Mouse (Mus musculus) T-cell, adult 2 months (primary cell): ENCODE measurements around the gene 2200002D01Rik.
A peak's percentile ranks its signal among the peaks of the same experiment; 100 is the strongest.

Experiments
- DNase-seq: peaks from one replicate; pipeline ENCODE4 v3.0.0; 2022; ENCODE audit warnings: low spot score

The 2200002D01Rik gene

GRCm38 (mm10) chr7:29279261-29279660 lies 31.0 kb upstream of the 2200002D01Rik start:
- DNase-seq: no peak

- no peak for DNase-seq
Measured at GRCm38 (mm10) chr7:29277510-29277909, 29.2 kb upstream of the 2200002D01Rik start.

GRCm38 (mm10) chr7:29276715-29277114 lies 28.4 kb upstream of the 2200002D01Rik start:
- DNase-seq: no peak

- DNase-seq: no peak
Measured at GRCm38 (mm10) chr7:29271687-29272465, 23.6 kb upstream of the 2200002D01Rik start.

GRCm38 (mm10) chr7:29270445-29270844 lies 22.2 kb upstream of the 2200002D01Rik start:
- no peak for DNase-seq

- DNase-seq: no peak
Measured at GRCm38 (mm10) chr7:29266931-29267330, 18.7 kb upstream of the 2200002D01Rik start.

- DNase-seq: no peak
Measured at GRCm38 (mm10) chr7:29265636-29266035, 17.4 kb upstream of the 2200002D01Rik start.

- DNase-seq: no peak
Measured at GRCm38 (mm10) chr7:29263831-29264230, 15.6 kb upstream of the 2200002D01Rik start.

- DNase-seq: no peak
Measured at GRCm38 (mm10) chr7:29262151-29262550, 13.9 kb upstream of the 2200002D01Rik start.

- DNase-seq: peak; percentile 20
Measured at GRCm38 (mm10) chr7:29259781-29260730, 11.8 kb upstream of the 2200002D01Rik start.

- no peak for DNase-seq
Measured at GRCm38 (mm10) chr7:29257368-29257767, 9.1 kb upstream of the 2200002D01Rik start.

- DNase-seq: no peak
Measured at GRCm38 (mm10) chr7:29255875-29256274, 7.6 kb upstream of the 2200002D01Rik start.

- no peak for DNase-seq
Measured at GRCm38 (mm10) chr7:29253842-29254241, 5.6 kb upstream of the 2200002D01Rik start.

GRCm38 (mm10) chr7:29251166-29251565 lies 2.9 kb upstream of the 2200002D01Rik start:
- DNase-seq: peak; percentile 19

GRCm38 (mm10) chr7:29247706-29248105 lies 560 bp downstream of the 2200002D01Rik start:
- DNase-seq: no peak

GRCm38 (mm10) chr7:29247314-29247700 lies 959 bp downstream of the 2200002D01Rik start:
- peak; percentile 69 for DNase-seq

- DNase-seq: no peak
Measured at GRCm38 (mm10) chr7:29246619-29247313, 1.5 kb downstream of the 2200002D01Rik start.

GRCm38 (mm10) chr7:29246015-29246414 lies 2.3 kb downstream of the 2200002D01Rik start:
- no peak for DNase-seq

GRCm38 (mm10) chr7:29244732-29245416 lies 3.4 kb downstream of the 2200002D01Rik start:
- DNase-seq: peak; percentile 43

GRCm38 (mm10) chr7:29238019-29238967 lies 10.0 kb downstream of the 2200002D01Rik start, which contains the start of gene Yif1b:
Gene Yif1b (plus strand): TSS chr7:29238329.
- peak; percentile 99 for DNase-seq
